Mouse (Mus musculus) G1E (cell line): Measurements from ENCODE around the gene Nelfb. TPM values are rescaled to one million over a fixed set of nuclear protein-coding genes. Genes with fewer than 3 reads are reported as not detected.

Experiments
- ATAC-seq: 2 replicates; pipeline ENCODE4 v1.8.0; 2016; ENCODE audit warnings: mild to moderate bottlenecking; ENCODE audit not compliant: insufficient number of reproducible peaks, poor library complexity, low FRiP score, severe bottlenecking; ENCODE audit errors: extremely low read depth
- DNase-seq: peaks from one replicate; pipeline ENCODE4 v3.0.0; 2012; ENCODE audit warnings: low spot score
- H3K27me3 ChIP-seq: 2 replicates; pipeline ENCODE4 v1.6.1; 2012; ENCODE audit warnings: mild to moderate bottlenecking, low read length, inconsistent platforms; ENCODE audit not compliant: insufficient read depth
- H3K36me3 ChIP-seq: replicated peaks from 2 replicates; pipeline ENCODE3; 2012; ENCODE audit warnings: mild to moderate bottlenecking, inconsistent platforms
- H3K4me1 ChIP-seq: 2 replicates; pipeline ENCODE4 v1.6.1; 2012; ENCODE audit warnings: low read depth, low read length, inconsistent platforms, mixed read lengths; ENCODE audit not compliant: insufficient read depth
- H3K4me3 ChIP-seq: 2 replicates; pipeline ENCODE4 v1.5.1; 2012; ENCODE audit warnings: low read depth, mild to moderate bottlenecking, inconsistent platforms, low read length, moderate library complexity, mixed read lengths
- H3K9me3 ChIP-seq: replicated peaks from 2 replicates; pipeline ENCODE4 v1.6.1; 2012; ENCODE audit warnings: inconsistent platforms
- CTCF ChIP-seq: IDR thresholded peaks from 2 replicates; pipeline ENCODE4 v1.5.1; 2012; ENCODE audit warnings: low read depth, low read length, inconsistent platforms, mixed read lengths
- GATA1 ChIP-seq: IDR thresholded peaks from 2 replicates; pipeline ENCODE4 v1.6.1; 2012; ENCODE audit warnings: borderline replicate concordance, low read length, inconsistent platforms, mixed read lengths
- GATA2 ChIP-seq: IDR thresholded peaks from 2 replicates; pipeline ENCODE4 v1.6.1; 2012; ENCODE audit warnings: low read depth, low read length, inconsistent platforms, borderline replicate concordance
- POLR2AphosphoS5 ChIP-seq: IDR thresholded peaks from 2 replicates; pipeline ENCODE4 v1.6.1; 2012; ENCODE audit warnings: low read depth, low read length, inconsistent platforms; ENCODE audit not compliant: insufficient replicate concordance
- TAL1 ChIP-seq: conservative IDR thresholded peaks from 2 replicates; pipeline ENCODE4 v1.6.1; 2012; ENCODE audit warnings: low read depth, low read length, inconsistent platforms, mixed read lengths
- polyA plus RNA-seq: library from polyadenylated mRNA; stranded (reverse); fragments of >175 nt; gene quantifications from 2 replicates; pipeline ENCODE4 v1.2.3, GENCODE M21; 2012
- total RNA-seq, 2 experiments: library from RNA; stranded (forward) in 1 of 2; stranded (reverse) in 1 of 2; fragments of 200-1000 nt in 1 of 2; fragments of >200 nt in 1 of 2; fragmentation: Nextera tagmentation in 1 of 2; gene quantifications; 2 replicates each; pipeline ENCODE4 v1.2.3; 2014 to 2017

Nelfb gene
- total and polyA plus RNA-seq, 3 experiments = 26.9 to 80.7 (median 54.6) TPM

DNA sequence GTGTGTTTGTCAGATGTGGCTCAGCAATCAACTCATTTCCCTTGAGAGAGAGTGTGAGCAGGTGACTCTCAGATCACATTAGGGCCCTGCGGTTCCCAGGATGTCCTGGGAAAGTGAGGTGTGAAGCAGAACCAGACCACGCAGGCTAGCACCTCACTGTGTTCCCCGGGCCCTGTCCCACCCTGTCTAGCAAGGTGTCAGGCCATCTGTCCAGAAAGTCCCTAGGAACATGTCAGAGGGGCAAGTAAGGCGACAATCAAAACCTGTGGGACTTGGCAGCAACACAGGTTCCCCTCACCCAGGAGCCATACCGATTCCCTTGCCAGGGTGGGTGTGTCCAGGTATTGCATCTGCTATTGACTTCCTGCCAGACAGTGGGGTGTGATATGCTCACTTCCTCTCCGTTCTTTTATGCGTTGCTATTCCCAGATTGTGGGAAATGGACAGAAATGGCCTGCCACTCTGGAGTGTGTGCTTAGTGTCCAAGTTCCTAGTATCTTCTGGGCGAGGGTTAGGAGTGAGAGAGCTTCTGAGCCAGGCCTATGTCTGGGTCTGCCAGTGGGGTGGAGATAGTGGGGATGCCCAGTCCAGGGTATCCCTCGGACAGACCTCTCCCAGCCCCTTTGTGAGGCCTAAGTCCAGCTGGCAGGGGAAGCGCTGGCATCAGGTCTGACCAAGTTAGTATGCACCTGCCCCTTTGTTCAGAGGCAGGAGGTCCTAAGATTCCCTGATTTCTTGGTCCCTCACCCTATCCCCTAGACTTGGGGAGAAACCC, 40.8 kb downstream of the Nelfb start:
- peaks cover 36% of the 10 kb centered on the region for H3K27me3 ChIP-seq
- no peak overlapping the region for H3K4me3 ChIP-seq
- H3K4me1 ChIP-seq = peaks cover 64% of the 10 kb centered on the region
- H3K9me3 ChIP-seq = no peaks in the 10 kb centered on the region
- TF ChIP-seq CTCF (no peak), TAL1 (no peak)
- ATAC-seq (no peak), DNase-seq (no peak)
- H3K36me3 ChIP-seq = no peaks in the 10 kb centered on the region

GRCm38 (mm10) chr2:25169778-25170177, 41.5 kb downstream of the Nelfb start:
- Histone ChIP-seq H3K4me3 (no peak overlapping the region), H3K9me3 (no peaks in the 10 kb centered on the region), H3K36me3 (no peaks in the 10 kb centered on the region), H3K27me3 (peaks cover 40% of the 10 kb centered on the region), H3K4me1 (peaks cover 56% of the 10 kb centered on the region)
- TF ChIP-seq POLR2AphosphoS5 = no peak
- no peak for TF ChIP-seq CTCF
- no peak for TF ChIP-seq GATA2
- no peak for TF ChIP-seq GATA1
- TF ChIP-seq TAL1 = no peak
- no peak for ATAC-seq
- DNase-seq = no peak

DNA sequence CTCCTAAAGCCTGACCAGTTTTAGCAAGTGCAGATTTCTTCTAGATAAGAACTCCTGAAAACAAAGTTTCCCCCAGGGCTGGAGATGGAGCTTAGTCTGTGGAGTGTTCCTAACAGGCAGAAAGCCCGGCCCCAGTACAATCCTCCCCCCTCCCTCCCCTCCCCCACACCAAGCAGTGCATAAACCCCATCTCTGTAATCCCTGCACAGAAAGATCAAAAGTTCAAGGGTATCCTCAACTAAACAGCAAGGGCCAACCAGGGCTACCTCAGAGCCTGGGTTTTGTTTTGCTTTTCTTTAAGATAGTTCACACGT, 42.7 kb downstream of the Nelfb start:
- Histone ChIP-seq H3K4me3 (peak overlapping the region; percentile 67; the same call in 1 of the 2 replicates), H3K27me3 (peaks cover 39% of the 10 kb centered on the region), H3K36me3 (no peaks in the 10 kb centered on the region), H3K4me1 (peaks cover 53% of the 10 kb centered on the region), H3K9me3 (no peaks in the 10 kb centered on the region)
- DNase-seq = no peak
- ATAC-seq = no peak
- TF ChIP-seq GATA2 = no peak
- TF ChIP-seq GATA1 = no peak
- no peak for TF ChIP-seq POLR2AphosphoS5
- no peak for TF ChIP-seq CTCF
- TF ChIP-seq TAL1 = no peak

- DNase-seq = peak; percentile 62
- no peak for ATAC-seq
- H3K4me1 ChIP-seq = peaks cover 51% of the 10 kb centered on the region
Observed at GRCm38 (mm10) chr2:25167919-25168664, 43.2 kb downstream of the Nelfb start.

DNA sequence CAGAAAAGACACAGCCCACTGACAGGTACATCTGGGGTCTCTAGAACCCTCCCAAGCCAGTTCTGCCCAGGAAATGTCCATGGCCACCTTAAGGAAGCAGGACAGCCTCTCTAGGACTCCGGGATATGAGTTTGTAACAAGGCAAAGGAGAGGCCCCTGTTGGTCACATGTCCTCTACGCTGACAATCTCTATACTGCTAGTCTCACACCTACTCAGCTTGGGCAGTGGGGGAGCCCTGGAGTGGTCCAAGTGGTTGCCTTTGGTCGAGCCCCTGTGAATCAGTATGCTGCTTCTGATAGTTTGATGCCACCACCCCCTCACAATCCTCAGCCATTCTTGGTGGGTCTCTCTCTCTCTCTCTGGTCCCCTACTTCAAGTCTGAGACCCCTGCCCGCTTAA, 43.8 kb downstream of the Nelfb start:
- Histone ChIP-seq H3K9me3 (no peaks in the 10 kb centered on the region), H3K4me1 (peaks cover 45% of the 10 kb centered on the region), H3K4me3 (peak overlapping the region; percentile 67; the same call in 1 of the 2 replicates), H3K36me3 (no peaks in the 10 kb centered on the region), H3K27me3 (peaks cover 41% of the 10 kb centered on the region)
- ATAC-seq (no peak), DNase-seq (no peak)
- TF ChIP-seq TAL1 = no peak
- TF ChIP-seq POLR2AphosphoS5 = no peak
- no peak for TF ChIP-seq GATA1
- no peak for TF ChIP-seq CTCF
- no peak for TF ChIP-seq GATA2

More at GRCm38 (mm10) chr2:25167919-25168664, 43.2 kb downstream of the Nelfb start:
- peaks cover 42% of the 10 kb centered on the region for H3K27me3 ChIP-seq
- H3K36me3 ChIP-seq = no peaks in the 10 kb centered on the region
- H3K4me3 ChIP-seq = peak overlapping the region; percentile 67; the same call in 1 of the 2 replicates
- no peaks in the 10 kb centered on the region for H3K9me3 ChIP-seq
- no peak for TF ChIP-seq GATA1
- no peak for TF ChIP-seq POLR2AphosphoS5
- no peak for TF ChIP-seq CTCF
- no peak for TF ChIP-seq GATA2
- TF ChIP-seq TAL1 = no peak

- Histone ChIP-seq H3K4me3 (no peak overlapping the region), H3K9me3 (no peaks in the 10 kb centered on the region), H3K36me3 (no peaks in the 10 kb centered on the region), H3K27me3 (peaks cover 6% of the 10 kb centered on the region; the same call in 1 of the 2 replicates), H3K4me1 (no peaks in the 10 kb centered on the region; the same call in 1 of the 2 replicates)
- ATAC-seq = no peak
- DNase-seq = no peak
- peak; percentile 58 for TF ChIP-seq CTCF
- TF ChIP-seq GATA2 = no peak
- TF ChIP-seq TAL1 = no peak
Observed at GRCm38 (mm10) chr2:25157655-25158054, 53.6 kb downstream of the Nelfb start.
